Mouse (Mus musculus): ENCODE results near the gene Syce1.
A peak's percentile ranks its signal among the peaks of the same experiment; 100 is the strongest.

The Syce1 gene

DNA sequence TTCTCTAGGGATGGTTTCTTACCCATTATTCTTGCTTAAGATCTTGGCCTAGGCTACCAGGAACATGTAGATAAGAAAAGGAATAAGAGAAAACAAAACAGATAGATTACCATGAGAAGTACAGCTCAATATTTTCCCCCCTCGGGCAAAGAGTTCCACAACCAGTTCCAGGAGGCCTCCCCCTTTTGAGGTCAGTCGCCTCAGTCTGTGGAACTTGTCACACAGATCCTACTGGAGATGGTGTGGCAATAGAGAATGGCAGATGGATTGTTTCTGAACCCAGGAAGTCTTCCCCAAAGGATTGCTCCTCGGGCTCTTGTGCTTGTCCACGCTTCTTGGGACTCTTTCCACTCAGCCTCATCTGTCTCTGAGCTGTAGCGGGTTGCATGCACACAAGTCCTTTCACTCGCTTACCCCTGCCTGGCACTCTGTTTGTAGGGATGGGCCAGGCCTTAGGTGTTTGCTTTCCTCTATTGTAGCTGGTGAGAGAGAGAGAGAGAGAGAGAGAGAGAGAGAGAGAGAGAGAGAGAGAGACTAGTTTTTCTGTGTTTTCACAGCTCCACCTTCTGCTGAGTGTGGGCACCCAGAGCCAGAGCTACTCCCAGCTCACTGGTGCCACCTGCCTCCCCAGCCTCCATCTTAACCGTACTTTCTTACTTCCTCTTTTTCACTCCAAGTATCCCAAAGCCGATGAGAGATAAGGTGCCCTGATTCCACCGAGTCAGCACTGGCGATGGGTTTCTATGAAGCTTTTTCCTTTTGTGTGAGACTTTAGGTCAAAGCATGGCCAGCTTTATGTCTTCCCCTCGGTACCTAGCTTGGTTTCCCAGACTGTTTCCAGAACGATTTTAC, 21.5 kb downstream of the Syce1 start:
- no peak for DNase-seq

DNA sequence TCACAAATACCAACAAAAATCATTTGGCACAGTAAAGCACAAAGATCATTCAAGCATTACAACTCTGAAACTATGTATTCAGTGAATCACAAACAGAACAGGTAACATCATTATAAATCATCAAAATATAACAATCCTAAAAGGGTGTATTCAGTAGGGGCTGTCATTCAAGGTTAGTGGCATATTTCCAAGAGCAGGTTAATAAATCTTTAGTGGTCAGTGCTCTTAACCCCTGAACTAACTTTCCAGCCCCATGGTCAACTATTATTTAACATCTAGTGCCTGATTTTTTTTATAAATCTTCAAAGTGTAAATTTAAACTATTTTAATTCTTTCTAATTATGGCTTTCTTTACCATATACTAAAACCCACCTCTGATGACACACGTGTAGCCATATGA, 22.3 kb downstream of the Syce1 start:
- peak in 1 of 2 experiments; percentile 53 for DNase-seq

DNA sequence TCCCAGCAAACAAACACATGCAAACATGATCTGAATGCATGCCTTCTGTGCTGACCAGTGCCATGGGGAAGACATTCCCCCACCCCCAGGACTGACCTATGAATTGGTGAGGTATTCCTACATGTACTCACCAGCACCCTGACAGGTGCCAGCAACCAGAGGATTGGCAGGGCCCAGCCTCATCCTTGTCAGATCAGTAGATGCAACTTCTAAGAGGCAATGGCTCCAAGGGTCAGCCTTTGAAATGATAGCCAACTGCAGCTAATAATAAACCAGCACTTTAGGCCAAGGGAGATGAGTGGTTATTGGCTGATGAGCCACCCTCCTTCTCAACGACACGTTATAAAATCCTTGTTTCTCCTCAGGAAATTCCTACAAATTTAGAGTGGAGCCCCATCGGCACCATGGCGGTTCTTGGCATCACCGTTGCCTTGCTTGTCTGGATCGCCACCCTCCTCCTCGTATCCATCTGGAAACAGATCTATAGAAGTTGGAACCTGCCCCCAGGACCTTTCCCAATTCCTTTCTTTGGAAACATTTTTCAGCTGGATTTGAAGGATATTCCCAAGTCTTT, 24.1 kb downstream of the Syce1 start, which contains the start of gene Cyp2e1:
Gene Cyp2e1, plus strand, starts transcription at position 293 of the 574 bp plus-strand sequence.
- DNase-seq = peak; percentile 74 to 86

DNA sequence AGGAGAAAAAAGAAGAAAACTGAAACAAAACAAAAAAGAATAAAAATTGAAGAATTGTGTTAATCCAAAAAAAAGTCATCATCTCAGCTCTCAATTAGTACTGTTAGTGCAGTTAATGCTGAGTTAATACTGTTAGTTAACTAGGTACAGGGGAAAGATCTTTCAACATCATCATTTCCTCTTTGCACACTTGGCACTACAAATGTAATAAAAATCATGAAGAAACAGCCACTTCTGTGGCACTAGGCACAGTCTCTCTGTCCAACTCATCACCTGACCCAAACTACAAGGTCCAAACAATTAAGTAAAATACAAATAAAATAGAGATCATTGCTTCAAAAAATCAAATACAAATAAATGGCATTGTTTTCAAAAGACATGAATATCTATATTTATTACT, 27.0 kb downstream of the Syce1 start:
- DNase-seq = no peak

DNA sequence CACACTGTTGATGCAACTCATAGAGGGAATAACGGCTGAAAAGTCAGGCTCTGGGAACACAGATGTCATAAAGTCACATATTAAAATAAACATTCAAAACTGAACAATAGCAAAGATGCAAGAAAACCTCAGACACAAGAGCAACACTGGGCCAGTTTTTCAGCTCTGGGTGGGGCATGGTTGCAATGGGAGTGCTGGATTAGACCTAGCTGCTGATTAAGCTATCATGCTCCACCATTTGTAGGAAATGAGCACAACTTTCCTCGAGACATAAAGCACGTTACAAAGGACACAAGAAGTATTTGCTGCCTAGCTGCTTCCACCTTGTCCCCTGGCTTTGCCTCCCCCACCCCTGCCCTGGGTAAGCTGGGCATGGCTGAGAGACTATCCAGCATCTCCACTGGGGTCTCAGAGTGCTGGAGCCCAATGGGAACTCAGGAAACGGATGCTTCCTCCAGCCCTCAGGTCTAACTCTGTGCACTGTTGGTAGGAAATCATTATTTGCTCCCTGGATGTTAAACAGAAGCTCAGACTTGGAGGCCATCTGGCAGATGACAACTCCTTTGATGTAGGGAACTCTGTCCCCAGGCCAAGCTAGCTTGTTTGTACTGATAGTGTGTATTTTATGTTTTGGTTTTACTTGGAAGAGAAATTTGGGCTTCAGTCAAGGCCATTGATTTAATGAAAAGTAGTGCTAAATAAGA, 31.3 kb downstream of the Syce1 start:
- no peak for DNase-seq

DNA sequence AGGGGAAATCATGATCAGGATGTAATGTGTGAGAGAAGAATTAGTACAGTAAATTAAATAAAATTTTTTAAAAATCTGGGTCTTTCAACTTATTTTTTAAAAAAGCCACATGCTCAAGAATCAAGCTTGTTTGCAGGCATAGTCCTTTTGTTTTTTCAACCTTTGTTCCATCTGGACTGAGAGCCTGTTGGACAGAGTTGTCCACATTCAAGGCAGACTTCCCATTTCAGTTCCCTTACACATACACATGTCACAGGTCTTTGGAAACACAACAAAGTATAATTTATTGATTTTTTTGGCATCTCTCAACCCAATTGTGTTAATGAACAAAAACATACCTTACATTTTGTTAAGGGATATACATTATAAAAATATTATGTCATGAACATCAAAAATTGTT, 33.1 kb downstream of the Syce1 start:
- no peak for DNase-seq

DNA sequence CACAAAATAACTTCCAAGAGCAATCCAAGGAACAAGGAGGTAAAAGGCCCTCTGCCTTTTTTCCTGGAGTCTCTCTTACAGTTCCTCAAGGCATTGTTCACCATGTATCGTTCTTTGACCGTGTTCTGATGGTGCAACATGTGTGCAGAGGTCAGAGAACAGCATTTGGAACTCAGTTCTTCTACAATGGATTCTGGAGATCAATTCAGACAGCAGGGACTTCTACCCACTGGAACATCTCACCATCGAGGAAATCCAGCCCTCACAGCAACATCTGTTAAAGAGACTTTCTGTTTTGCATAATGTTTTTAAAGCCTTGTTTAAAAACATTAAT, 38.9 kb downstream of the Syce1 start:
- no peak for DNase-seq

DNA sequence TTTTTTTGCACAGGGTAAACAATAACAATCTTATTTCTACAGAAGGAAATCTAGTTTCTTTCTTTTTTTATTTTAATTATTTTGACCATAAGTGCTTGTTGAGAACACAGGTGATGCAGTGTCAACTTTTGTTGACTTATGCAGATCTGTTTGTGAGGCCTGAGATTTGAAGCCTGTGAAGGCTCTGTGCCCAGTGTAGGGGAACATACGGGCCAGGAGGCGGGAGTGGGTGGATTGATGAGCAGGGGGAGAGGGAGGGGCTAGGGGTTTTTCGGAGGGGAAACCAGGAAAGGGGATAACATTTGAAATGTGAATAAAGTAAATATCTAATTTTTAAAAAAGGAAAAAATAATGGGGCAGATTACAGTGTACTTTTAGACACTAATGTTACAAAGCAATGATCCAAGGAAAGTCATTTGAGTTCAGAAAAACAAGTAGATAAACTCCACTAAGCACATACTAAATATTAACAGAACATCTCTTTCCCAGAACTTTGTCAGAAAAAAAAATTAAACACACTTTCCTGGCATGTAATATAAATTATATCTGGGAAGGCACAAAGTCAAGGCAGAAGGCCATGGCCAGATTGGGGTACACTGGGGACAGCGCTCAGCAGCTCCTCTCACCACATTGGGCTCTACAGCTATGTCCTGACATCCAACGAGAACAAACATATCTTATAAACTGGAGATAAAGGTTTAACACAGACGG, 39.4 kb downstream of the Syce1 start:
- DNase-seq = no peak

DNA sequence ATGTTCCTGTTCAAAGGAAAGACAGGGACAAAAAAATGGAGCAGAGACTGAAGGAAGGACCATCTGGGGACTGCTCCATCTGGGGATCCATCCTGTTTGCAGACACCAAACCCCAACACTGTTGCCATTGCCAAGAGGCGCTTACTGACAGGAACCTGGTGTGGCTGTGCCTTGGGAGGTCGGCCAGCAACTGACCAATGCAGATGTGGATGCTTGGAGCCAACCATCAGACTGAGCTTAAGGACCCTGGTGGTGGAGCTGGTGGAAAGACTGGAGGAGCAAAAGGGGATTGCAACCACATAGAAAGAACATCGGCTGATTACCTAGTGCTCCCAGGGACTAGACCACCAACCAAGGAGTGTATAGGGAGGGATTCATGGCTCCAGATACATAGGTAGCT, 40.2 kb downstream of the Syce1 start:
- no peak for DNase-seq

DNA sequence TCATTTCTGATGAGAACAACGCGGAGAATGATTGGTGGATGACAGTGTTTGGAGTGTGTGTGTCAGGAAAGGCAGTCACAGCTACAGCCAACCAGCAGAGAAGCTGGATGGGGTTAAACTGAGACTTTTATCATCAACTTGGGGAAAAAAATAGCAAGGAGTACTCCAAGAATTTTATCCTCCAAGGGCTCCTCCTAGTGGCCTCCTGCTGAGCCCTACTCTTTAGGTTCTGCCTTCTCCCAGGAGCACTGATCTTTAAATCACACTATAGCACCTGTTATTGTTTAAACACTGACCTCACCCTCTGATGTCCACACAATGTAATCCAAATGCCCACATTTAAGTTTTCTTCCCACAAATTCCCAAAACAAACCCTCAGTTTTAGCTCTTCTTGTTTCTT, 54.5 kb downstream of the Syce1 start:
- DNase-seq = peak in 1 of 2 experiments; percentile 37

All from kidney, postnatal 36 days (tissue).